Mouse (Mus musculus): Measurements from ENCODE around the gene A630001G21Rik.

GRCm38 (mm10) chr1:85734511-85734910 lies 43.9 kb downstream of the A630001G21Rik start:
- TF ChIP-seq CTCF (IDR thresholded peaks at IDR 0.05; ENCODE audit: control insufficient read depth, insufficient read depth, low read length) (no peak), POLR2A (IDR thresholded peaks at IDR 0.05; ENCODE audit: borderline replicate concordance, control insufficient read depth, low read depth, low read length) (no peak)
